Mouse (Mus musculus): Measurements from ENCODE around the gene Jade1.
A peak's percentile ranks its signal among the peaks of the same experiment; 100 is the strongest.

The Jade1 gene

GRCm38 (mm10) chr3:41601226-41602020 lies 45.9 kb downstream of the Jade1 start:
- DNase-seq, result no peak

GRCm38 (mm10) chr3:41602933-41603332 lies 47.4 kb downstream of the Jade1 start:
- DNase-seq, result no peak

- no peak for DNase-seq
Observed at GRCm38 (mm10) chr3:41603470-41604019, 48.0 kb downstream of the Jade1 start.

DNA sequence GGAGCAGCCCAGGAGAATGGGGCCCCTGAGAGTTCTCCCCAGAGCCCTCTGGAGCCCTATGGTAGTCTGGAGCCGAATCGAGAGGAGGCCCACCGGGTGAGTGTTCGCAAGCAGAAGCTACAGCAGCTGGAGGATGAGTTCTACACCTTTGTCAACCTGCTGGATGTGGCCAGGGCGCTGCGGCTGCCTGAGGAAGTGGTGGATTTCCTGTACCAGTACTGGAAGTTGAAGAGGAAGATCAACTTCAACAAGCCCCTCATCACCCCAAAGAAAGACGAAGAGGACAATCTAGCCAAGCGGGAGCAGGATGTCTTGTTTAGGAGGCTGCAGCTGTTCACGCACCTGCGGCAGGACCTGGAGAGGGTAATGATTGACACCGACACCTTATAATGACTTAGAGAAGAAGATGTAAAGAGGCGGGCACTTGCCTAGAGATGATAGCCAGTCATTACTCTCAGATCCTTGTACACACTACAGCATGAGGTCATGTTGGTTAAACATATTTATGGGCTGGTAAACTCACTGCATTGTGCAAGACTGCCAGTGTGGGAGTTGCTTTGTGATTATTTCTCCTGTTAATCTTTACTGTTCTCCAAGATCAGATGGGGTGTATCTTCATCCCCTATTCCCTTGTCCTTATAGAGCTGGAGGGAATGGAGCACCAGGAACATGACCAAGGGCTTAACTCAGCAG lies 49.2 kb downstream of the Jade1 start:
- DNase-seq, result no peak

DNA sequence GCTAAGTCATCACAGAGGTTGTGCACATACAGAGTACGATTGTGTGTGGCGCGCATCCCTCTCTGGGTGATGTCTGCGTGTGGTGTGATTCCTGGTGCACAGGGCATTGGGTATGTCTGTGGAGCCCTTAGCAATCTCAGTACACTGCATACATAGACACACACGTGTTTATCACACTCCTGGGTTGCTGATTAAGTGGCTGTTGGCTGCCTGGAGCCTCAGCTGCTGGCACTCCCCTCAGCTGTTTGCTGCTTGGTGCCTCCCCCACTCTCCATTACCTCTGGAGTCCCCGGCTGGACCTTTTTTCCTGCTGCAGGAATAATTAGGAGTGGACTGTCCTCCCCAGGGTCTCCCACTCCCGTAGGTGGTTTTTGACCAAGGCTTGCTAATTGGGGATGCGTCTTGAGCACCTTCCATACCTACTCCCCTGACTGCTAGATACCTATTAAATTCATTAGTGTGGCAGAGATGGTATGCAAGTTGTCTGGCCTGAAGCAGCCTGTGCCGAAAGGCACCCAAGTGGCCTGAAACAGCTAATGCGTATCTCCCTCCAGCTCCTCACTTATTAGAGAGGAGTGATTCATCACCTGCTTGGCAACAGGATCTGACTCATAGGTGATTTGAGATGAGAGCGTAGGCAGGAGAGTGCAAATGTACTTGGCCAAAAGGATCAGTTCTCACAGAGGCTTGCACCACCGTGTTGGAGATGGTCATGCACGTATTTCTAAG lies 50.2 kb downstream of the Jade1 start:
- no peak for DNase-seq

DNA sequence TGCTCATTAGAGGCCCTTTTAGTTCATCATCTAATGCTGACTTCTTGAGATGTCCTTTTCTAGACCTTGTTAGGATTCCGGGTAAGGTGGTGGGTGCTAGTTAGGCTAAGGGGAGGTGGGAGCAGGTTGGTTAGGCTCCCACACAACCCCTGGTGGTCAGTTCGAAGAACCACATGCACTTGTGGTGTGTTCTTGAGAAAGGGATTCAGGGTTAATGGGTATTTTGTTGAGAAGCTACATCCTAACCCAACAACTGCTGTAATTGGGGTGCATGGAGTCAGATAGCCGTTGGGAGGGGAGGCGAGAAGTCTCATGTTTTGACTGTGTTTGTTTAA lies 50.8 kb downstream of the Jade1 start:
- no peak for DNase-seq

- DNase-seq, result no peak
Observed at GRCm38 (mm10) chr3:41607050-41607449, 51.5 kb downstream of the Jade1 start.

GRCm38 (mm10) chr3:41607467-41607866 lies 51.9 kb downstream of the Jade1 start:
- no peak for DNase-seq

- no peak for DNase-seq
Observed at GRCm38 (mm10) chr3:41609071-41609470, 53.5 kb downstream of the Jade1 start.

- DNase-seq, result no peak
Observed at GRCm38 (mm10) chr3:41612211-41612610, 56.7 kb downstream of the Jade1 start.

DNA sequence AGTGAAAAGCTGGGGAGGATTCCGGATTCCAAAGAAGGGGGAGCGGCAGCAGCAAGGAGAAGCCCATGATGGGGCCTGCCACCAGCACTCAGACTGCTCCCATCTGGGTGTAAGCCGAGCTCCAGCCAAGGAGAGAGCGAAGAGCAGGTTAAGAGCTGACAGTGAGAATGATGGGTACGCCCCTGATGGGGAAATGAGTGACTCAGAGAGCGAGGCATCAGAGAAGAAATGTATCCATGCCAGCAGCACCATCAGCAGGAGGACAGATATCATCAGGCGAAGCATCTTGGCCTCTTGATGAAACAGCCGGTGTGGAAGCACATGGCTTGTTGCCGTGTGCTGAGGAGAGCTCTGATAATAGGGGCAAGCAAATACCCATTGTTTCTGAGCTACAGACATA lies 58.2 kb downstream of the Jade1 start:
- DNase-seq, result no peak

- DNase-seq, result no peak
Observed at GRCm38 (mm10) chr3:41614230-41614985, 58.9 kb downstream of the Jade1 start.

DNA sequence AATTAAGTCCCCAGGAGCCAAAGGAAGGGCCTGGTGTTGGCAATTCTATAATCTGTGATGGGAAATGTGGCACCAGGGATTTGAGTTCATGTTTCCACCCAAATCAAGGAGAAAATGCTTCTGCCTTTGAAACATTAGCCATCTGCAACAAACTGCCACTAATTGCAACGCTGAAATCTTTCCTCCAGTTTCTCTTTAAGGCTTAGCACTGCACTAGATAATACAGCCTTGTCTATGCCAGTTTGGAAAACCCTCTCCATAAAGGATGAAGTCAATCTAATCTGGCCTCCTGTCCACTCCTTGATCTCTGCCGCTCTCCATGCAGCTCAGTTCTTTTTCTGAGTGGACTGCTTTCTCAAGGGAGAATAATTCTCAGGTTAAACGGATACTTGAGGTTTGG lies 62.5 kb downstream of the Jade1 start:
- DNase-seq, result no peak

DNA sequence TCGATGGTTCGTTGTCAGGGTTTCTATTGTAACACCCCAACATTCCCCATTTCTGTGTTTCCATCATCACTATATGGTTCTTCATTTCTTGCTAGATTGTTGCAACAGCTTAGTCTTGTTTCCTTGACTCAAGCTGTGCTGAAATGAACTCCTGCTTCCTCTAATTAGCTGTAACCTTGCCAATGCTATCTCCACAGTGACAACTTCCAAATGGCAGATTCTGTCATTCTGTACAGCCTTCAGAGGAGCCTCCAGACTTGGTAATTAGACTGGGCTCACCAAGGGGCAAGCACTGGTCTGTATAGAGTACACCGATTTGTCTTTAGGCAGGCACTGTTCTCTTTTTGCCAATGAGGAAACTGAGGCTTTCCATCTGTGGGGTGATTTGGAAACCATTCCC lies 63.0 kb downstream of the Jade1 start:
- DNase-seq, result peak; percentile 51

GRCm38 (mm10) chr3:41620971-41621370 lies 65.4 kb downstream of the Jade1 start:
- DNase-seq, result peak; percentile 37

DNA sequence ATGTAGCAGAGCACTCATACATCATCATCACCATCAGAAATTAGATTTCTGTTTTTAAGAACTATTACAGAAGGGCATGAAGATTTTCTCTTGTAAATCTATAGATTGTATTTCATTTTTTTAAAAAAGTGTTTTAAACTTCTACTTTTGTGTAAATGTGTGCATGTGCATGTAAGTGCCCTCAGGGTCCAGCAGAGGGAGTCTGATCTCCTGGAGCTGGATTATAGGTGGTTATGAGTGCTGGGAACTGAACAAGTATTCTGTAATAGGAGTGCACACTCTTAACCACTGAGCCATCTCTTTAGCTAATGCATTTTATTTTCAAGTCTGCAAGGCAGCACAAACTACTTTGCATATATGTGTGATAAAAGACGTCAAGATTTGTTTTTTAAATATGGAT lies 100.1 kb downstream of the Jade1 start:
- DNase-seq, result no peak

Data from kidney, postnatal 14 days (tissue).